Mouse (Mus musculus) heart, embryonic 14.5 days (tissue): ENCODE measurements around the gene Cmtm7. TPM values are rescaled to one million over a fixed set of nuclear protein-coding genes. Genes with fewer than 3 reads are reported as not detected.
A peak's percentile ranks its signal among the peaks of the same experiment; 100 is the strongest.

Source experiments
- ATAC-seq: fragments of 200-750 bp; cut with Nextera tagmentation; 2 replicates; pipeline ENCODE4 v1.8.0; 2017; ENCODE audit warnings: low read depth, moderate TSS enrichment; ENCODE audit not compliant: insufficient number of reproducible peaks, insufficient read depth, low FRiP score
- H3K27ac ChIP-seq, 2 experiments: fragments of 200-500 bp in 1 of 2; fragments of 300-500 bp in 1 of 2; sonication (generic) in 1 of 2; replicated peaks in 1 of 2; 2 replicates each; pipeline ENCODE4 v1.5.1; 2012 to 2014; ENCODE audit warnings: low read depth in 2 of 2, low read length in 2 of 2, control low read depth in 1 of 2, mild to moderate bottlenecking in 1 of 2, mixed read lengths in 1 of 2; ENCODE audit not compliant: control insufficient read depth in 1 of 2, insufficient read depth in 1 of 2
- H3K27me3 ChIP-seq: fragments of 300-500 bp; sonication (generic); 2 replicates; pipeline ENCODE4 v1.6.1; 2014; ENCODE audit warnings: mild to moderate bottlenecking, low read length, control low read depth; ENCODE audit not compliant: control insufficient read depth, insufficient read depth
- H3K36me3 ChIP-seq: fragments of 300-500 bp; sonication (generic); 2 replicates; pipeline ENCODE4 v1.6.1; 2014; ENCODE audit warnings: mild to moderate bottlenecking, control low read depth, low read length, mixed read lengths; ENCODE audit not compliant: control insufficient read depth, insufficient read depth
- H3K4me1 ChIP-seq, 2 experiments: fragments of 200-500 bp in 1 of 2; fragments of 300-500 bp in 1 of 2; sonication (generic) in 1 of 2; 2 replicates each; pipeline ENCODE4 v1.6.1; 2012 to 2014; ENCODE audit warnings: low read length in 2 of 2, control low read depth in 1 of 2, mixed read lengths in 1 of 2; ENCODE audit not compliant: control insufficient read depth in 2 of 2, insufficient read depth in 2 of 2
- H3K4me2 ChIP-seq: fragments of 300-500 bp; sonication (generic); 2 replicates; pipeline ENCODE4 v1.6.1; 2014; ENCODE audit warnings: mild to moderate bottlenecking, low read length
- H3K4me3 ChIP-seq, 2 experiments: fragments of 200-500 bp in 1 of 2; fragments of 300-500 bp in 1 of 2; sonication (generic) in 1 of 2; 2 replicates each; pipeline ENCODE4 v1.5.1; 2012 to 2014; ENCODE audit warnings: low read length in 2 of 2, mild to moderate bottlenecking in 2 of 2, control low read depth in 1 of 2, low read depth in 1 of 2, moderate library complexity in 1 of 2; ENCODE audit not compliant: control insufficient read depth in 1 of 2, insufficient read depth in 1 of 2
- H3K9ac ChIP-seq: fragments of 300-500 bp; sonication (generic); 2 replicates; pipeline ENCODE4 v1.6.1; 2014; ENCODE audit warnings: mild to moderate bottlenecking, low read length
- H3K9me3 ChIP-seq: fragments of 300-500 bp; sonication (generic); 2 replicates; pipeline ENCODE4 v1.6.1; 2016; ENCODE audit warnings: low read length, control low read depth; ENCODE audit not compliant: control insufficient read depth
- WGBS: fragments of 180-500 bp; shearing (Covaris S2); extraction: QIAGEN DNeasy Blood & Tissue Kit; methylation state at CpG from one replicate; pipeline ENCODE4 v1.1.7; 2014; 5-methylcytosine and 5-hydroxymethylcytosine counted together
- polyA plus RNA-seq: library from polyadenylated mRNA; unstranded; fragments of >200 nt; fragmentation: Nextera tagmentation; extraction: Ambion mirVana; gene quantifications from 2 replicates; pipeline ENCODE4 v1.2.1, GENCODE M21; 2014

The Cmtm7 gene
- polyA plus RNA-seq, 1 experiment from 2014 or later: 122 TPM

GRCm38 (mm10) chr9:114713481-114713880, 68.2 kb downstream of the Cmtm7 start:
- Histone ChIP-seq H3K4me2 (no peak overlapping the region), H3K4me1 (no peaks in the 10 kb centered on the region), H3K9me3 (no peaks in the 10 kb centered on the region), H3K36me3 (peaks cover 96% of the 10 kb centered on the region), H3K9ac (no peak overlapping the region), H3K27me3 (no peaks in the 10 kb centered on the region), H3K4me3 (no peak overlapping the region), H3K27ac (no peak overlapping the region)
- WGBS: 93% methylated on average over 7 of the region's 7 CpGs
- ATAC-seq: no peak

DNA sequence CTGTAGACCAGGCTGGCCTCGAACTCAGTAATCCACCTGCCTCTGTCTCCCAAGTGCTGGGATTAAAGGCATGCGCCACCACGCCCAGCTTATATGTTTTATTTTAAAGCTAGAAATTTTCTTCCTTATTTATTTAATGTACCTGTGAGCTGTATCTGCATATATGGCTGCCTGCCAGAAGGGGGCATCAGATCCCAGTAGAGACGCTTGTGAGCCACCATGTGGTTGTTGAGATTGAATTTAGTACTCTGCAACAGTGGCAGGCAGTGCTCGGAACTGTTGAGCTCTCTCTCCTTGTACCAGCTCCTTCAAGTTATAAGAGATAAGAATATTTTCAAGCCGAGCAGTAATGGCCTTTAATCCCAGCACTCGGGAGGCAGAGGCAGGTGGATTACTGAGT, 71.3 kb downstream of the Cmtm7 start:
- H3K9ac ChIP-seq: no peak overlapping the region
- WGBS: 71% methylated on average over 7 of the region's 7 CpGs
- H3K9me3 ChIP-seq: no peaks in the 10 kb centered on the region
- ATAC-seq: no peak
- no peak overlapping the region for H3K4me3 ChIP-seq
- H3K4me1 ChIP-seq: no peaks in the 10 kb centered on the region
- H3K27me3 ChIP-seq: no peaks in the 10 kb centered on the region
- peaks cover 95% of the 10 kb centered on the region for H3K36me3 ChIP-seq
- no peak overlapping the region for H3K4me2 ChIP-seq
- H3K27ac ChIP-seq: no peak overlapping the region

DNA sequence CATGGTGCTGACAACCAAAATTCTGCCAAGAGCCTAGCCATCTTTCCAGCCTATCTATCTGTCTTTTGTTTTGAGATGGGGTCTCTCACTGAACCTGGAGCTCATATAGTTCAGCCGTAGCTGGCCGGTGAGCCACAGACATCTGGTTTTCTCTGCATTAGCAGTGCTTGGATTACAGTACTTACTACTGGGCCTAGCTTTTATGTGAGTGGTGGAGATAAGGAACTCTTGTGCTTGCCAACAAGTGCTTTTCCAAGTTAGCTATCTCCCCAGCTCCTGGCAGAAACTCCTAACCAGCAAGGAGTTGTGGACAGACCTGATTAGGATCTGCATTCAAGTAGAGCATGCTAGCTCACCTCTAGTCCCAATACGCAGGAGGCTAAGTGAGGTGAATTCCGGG, 73.9 kb downstream of the Cmtm7 start:
- no peak overlapping the region for H3K4me3 ChIP-seq
- 0 out of 4 replicates have a peak overlapping the region, but pooled peaks of 1 of the 2 experiments have one; percentile 9 for H3K27ac ChIP-seq
- H3K4me2 ChIP-seq: no peak overlapping the region
- H3K4me1 ChIP-seq: no peaks in the 10 kb centered on the region
- ATAC-seq: no peak
- no peak overlapping the region for H3K9ac ChIP-seq
- no peaks in the 10 kb centered on the region for H3K9me3 ChIP-seq
- H3K27me3 ChIP-seq: no peaks in the 10 kb centered on the region
- 67% methylated on average over 4 of the region's 4 CpGs for WGBS
- peaks cover 78% of the 10 kb centered on the region for H3K36me3 ChIP-seq

Other genes starting within 250 kb of the Cmtm7 start
- gene Trim71, start 217.5 kb downstream of the Cmtm7 start, polyA plus RNA-seq: 0.05 TPM in 1 of 2 replicates, not detected in the other
- 34.5 and 36.4 TPM in 2 replicates for gene Cnot10, start 141.7 kb downstream of the Cmtm7 start, polyA plus RNA-seq
- gene Dync1li1, start 93.1 kb downstream of the Cmtm7 start, polyA plus RNA-seq: 80.1 and 82.5 TPM in 2 replicates
- gene Cmtm6, start 50.7 kb downstream of the Cmtm7 start, polyA plus RNA-seq: 41.9 and 45.2 TPM in 2 replicates
- 14.9 and 15.1 TPM in 2 replicates for gene Cmtm8, start 62.3 kb upstream of the Cmtm7 start, polyA plus RNA-seq
- gene Gpd1l, start 152.1 kb upstream of the Cmtm7 start, polyA plus RNA-seq: 13.9 and 14.6 TPM in 2 replicates
- 0.96 and 2.2 TPM in 2 replicates for gene Osbpl10, start 196.7 kb upstream of the Cmtm7 start, polyA plus RNA-seq
- 308 and 312 TPM in 2 replicates for gene Rps27rt, start 200.9 kb upstream of the Cmtm7 start, polyA plus RNA-seq